Mouse (Mus musculus) neural tube, embryonic 10.5 days (tissue): ENCODE data around the gene Adamts12.
A peak's percentile ranks its signal among the peaks of the same experiment; 100 is the strongest.

ENCODE experiments used
- DNase-seq: peaks from one replicate; pipeline ENCODE4 v3.0.0-alpha.2; 2017; ENCODE audit warnings: low spot score; ENCODE audit errors: extremely low spot score

Gene Adamts12

DNA sequence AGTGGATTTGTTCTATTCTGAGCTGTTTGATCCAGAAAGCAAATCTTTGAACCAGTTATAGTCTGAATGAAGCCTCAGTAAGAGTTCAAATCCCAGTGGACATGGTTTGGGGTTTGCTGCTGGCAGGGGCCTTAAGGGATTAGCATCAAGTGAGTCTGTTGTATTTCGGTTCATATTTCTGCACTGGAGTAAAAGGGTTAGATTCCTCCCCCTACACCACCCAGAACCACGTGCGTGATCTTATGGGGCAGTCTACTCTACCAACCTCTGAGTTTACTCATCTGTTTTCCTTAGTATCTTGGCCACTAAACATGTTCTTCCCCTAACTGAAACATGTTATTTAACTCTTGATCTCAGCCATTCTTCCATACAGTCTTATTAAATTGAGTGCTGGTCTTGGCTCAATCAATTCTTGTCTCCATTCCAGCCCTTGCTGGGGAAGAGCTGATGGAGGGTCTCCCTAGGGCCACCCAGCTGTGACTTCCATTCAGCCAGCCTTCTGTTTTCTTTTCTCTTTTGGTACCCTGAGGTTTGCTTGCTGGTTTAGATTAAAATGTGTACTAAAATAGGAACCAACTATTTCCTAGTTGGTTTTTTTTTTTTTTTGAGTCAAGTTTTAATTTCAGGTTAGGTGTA, 11.3 kb downstream of the Adamts12 start:
- no peak for DNase-seq

DNA sequence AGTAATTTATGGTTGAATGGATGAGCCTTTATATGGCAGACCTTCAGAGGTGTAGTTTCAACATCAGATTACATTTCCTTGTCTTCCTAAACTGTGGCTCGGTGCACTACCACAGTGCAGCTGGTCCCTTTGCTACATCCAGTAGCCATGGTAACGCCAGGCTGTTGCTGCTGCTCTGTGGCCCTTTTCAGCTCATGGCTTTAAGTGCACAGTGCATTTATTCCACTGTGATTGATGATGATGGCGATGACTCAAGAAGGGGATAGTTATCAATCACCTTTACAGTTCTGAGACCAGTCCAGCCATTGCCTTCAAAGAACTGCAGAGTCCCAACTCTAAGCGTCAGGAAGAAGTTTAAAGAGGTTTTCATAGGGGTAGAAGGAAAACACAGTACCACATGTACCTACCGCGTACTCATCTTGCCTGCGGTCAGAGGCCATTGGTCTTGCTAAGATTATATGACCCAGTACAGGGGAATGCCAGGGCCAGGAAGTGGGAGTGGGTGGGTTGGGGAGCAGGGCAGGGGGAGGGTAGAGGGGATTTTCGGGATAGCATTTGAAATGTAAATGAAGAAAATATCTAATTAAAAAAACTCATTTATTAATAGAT, 18.5 kb downstream of the Adamts12 start:
- DNase-seq: peak; percentile 57

GRCm38 (mm10) chr15:11083678-11084077, 19.1 kb downstream of the Adamts12 start:
- no peak for DNase-seq

- DNase-seq: peak; percentile 26
These were observed 19.8 kb downstream of the Adamts12 start for GRCm38 (mm10) chr15:11084241-11084992.

GRCm38 (mm10) chr15:11084993-11085365, 20.4 kb downstream of the Adamts12 start:
- DNase-seq: peak; percentile 31

GRCm38 (mm10) chr15:11089494-11089893, 24.9 kb downstream of the Adamts12 start:
- no peak for DNase-seq

GRCm38 (mm10) chr15:11095566-11095965, 31.0 kb downstream of the Adamts12 start:
- no peak for DNase-seq

GRCm38 (mm10) chr15:11097967-11098702, 33.5 kb downstream of the Adamts12 start:
- DNase-seq: peak; percentile 24

GRCm38 (mm10) chr15:11098940-11099339, 34.4 kb downstream of the Adamts12 start:
- DNase-seq: no peak

- DNase-seq: no peak
These were observed 36.3 kb downstream of the Adamts12 start for GRCm38 (mm10) chr15:11100917-11101316.

GRCm38 (mm10) chr15:11105101-11105500, 40.5 kb downstream of the Adamts12 start:
- no peak for DNase-seq

DNA sequence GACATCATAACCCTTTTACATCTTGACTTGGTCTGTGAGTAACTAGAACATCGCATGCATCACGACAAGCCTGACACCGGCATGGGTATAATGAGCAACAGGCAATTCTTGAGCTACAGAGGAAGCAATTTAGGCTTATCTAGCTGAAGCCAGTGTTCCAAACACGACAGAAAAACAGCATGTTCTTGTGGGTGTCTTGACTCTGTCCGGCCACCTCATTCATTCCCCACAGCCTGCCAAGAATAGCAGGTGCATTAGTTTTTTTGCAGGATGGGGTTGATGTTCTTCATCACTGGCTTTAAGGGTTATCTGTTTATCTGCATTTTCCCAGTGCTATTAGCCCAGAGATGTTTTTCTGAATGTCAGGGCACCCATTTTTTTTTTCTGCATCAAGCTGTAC, 42.8 kb downstream of the Adamts12 start:
- DNase-seq: no peak

GRCm38 (mm10) chr15:11114631-11115197, 50.1 kb downstream of the Adamts12 start:
- DNase-seq: no peak

- no peak for DNase-seq
These were observed 51.7 kb downstream of the Adamts12 start for GRCm38 (mm10) chr15:11116303-11116702.

DNA sequence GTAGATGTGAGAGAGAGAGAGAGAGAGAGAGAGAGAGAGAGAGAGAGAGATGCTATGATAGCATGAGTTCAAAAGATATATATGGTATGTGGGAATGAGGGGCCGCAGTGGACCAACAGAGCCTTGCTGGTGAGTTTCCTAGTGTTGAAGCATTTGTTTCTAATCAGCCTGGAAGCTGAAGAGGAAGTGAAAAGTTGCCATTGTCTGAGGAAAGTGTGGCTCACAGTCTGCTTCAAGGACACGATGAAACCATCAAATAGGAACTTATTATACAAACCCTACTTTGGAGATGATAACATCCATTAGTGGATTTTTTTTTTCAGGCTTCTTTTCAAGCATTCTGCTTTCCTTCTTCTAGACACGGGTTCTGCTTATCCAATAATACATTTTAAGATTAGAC, 52.3 kb downstream of the Adamts12 start:
- no peak for DNase-seq

DNA sequence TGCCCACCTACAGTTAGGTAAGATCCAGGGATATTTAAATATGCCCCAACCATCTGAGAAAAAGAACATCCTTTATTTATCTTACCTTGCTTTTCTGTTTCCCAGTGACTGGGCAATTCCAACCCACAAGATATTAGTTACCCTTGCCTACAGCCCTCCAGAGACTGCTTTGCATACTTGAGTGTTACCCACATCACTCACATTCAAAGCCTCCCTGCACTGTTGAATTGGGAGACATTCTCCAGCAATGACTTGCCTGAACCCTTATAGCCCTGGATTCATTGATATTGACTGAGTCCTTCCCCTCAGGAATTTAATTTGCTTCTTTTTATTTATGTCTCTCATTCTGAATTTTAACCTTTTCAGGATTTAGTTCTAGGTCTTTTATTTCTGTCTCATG, 53.8 kb downstream of the Adamts12 start:
- no peak for DNase-seq

DNA sequence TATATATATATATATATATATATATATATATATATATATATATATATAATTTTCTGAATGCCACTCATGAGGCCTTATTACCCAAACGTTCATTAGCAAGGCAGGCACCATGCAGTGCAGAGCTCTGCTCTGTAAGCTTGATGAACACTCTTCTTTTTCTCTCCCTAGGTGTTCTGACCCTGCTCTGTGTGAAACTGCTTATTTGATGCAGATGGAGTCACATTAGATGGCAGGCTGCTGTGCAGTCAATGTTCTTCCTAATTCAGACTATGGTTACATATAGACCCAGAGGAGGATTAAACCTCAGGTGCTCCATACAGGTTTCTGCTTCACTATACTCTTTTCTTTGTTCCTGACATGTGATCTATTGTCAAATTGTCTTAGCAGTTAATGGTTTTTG, 57.1 kb downstream of the Adamts12 start:
- no peak for DNase-seq

- no peak for DNase-seq
These were observed 60.8 kb downstream of the Adamts12 start for GRCm38 (mm10) chr15:11125361-11125760.

- DNase-seq: no peak
These were observed 63.9 kb downstream of the Adamts12 start for GRCm38 (mm10) chr15:11128457-11128856.

DNA sequence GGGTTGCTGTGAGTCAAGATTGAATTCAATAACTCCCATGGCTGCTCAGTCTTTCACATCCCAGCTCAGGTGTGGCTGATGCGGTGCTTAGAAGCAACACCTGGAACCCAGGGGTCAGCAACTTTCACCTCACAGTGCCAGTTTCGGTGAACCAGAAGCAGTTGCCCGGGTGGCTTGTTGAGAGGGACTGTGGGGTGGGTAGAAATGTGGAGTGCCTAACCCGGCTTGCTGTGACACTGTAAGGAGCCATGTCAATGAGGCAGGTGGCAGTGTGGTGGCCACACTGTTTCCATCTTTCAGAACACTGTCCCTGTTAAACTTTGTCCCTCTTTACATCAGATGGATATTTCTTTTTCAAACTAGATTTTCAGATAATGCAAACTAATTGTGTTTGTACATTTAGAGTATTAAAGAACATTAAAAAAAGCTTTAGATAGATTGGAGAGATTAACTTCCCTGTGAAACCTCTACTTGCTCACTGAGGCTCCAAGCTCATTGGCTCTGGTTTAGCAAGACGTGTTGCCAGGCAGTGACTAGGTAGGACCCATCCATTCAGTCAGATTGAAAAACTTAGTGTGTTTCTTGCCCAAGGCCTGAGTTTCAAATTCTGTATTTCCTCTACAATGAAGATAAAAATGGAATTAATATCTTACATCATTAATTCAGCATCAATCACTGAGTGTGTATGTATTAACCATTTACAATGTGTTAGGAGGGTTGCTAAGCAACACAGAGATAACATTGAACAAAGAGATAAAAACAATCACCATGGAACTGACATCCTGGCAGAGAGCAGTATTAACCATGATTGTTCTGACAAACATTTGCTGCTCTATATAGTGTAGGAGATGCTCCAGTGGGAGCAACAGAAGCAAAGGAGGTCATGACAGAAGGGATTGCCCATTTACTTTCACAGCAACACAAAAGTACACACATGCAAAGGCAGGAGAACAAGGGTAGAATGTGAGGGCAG, 68.3 kb downstream of the Adamts12 start:
- no peak for DNase-seq
